Mouse (Mus musculus): Measurements from ENCODE around the gene 9530003J23Rik. TPM values are rescaled to one million over a fixed set of nuclear protein-coding genes. Genes with fewer than 3 reads are reported as not detected.
"Not testable (repeated sequence)": the region's sequence is repeated elsewhere in the genome, so short reads cannot be mapped to it uniquely, and the experiment has no call there.

The 9530003J23Rik gene
- polyA plus RNA-seq, 1 experiment from 2014 or later, result not detected

GRCm38 (mm10) chr10:117216793-117217192 lies 21.7 kb downstream of the 9530003J23Rik start:
- ATAC-seq, result peak; percentile 28; the same call in 1 of the 2 replicates
- H3K4me2 ChIP-seq (ENCODE audit: low read length), result no peak overlapping the region

DNA sequence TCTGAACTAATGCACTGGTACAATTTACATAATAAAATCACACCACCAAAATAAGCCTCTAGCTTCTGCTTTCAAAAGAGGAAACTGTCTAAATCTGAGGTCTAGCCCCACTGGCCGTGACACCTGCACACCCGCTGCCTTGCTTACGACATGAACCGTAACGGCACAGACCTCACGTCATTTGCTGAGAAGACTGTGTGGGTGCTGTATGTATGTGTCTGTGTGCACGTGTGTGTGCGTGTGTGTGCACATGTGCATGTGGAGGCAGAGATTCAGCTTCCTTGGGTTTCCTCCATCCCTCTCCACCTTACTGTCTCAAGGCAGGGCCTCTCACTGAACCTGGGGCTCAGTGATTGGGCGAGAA lies 22.4 kb downstream of the 9530003J23Rik start:
- Histone ChIP-seq H3K9me3 (ENCODE audit: control insufficient read depth, low read length) (no peaks in the 10 kb centered on the region), H3K4me2 (ENCODE audit: low read length) (no peak overlapping the region), H3K27me3 (replicated peaks; ENCODE audit: control insufficient read depth, insufficient read depth, low read length) (no peaks in the 10 kb centered on the region), H3K27ac (ENCODE audit: low read depth, low read length) (no peak overlapping the region), H3K4me1 (ENCODE audit: control insufficient read depth, insufficient read depth, low read depth, low read length) (no peaks in the 10 kb centered on the region), H3K4me3 (ENCODE audit: low read length) (no peak overlapping the region), H3K9ac (ENCODE audit: low read depth, low read length) (no peak overlapping the region), H3K36me3 (ENCODE audit: control insufficient read depth, insufficient read depth, low read length) (peaks cover 47% of the 10 kb centered on the region)
- no peak for ATAC-seq
- 94% methylated on average over 9 of the region's 9 CpGs for WGBS

More at GRCm38 (mm10) chr10:117216793-117217192, 21.7 kb downstream of the 9530003J23Rik start:
- Histone ChIP-seq H3K27ac (ENCODE audit: low read depth, low read length) (no peak overlapping the region), H3K36me3 (ENCODE audit: control insufficient read depth, insufficient read depth, low read length) (peaks cover 49% of the 10 kb centered on the region), H3K4me3 (ENCODE audit: low read length) (no peak overlapping the region), H3K9me3 (ENCODE audit: control insufficient read depth, low read length) (no peaks in the 10 kb centered on the region), H3K4me1 (ENCODE audit: control insufficient read depth, insufficient read depth, low read depth, low read length) (no peaks in the 10 kb centered on the region), H3K27me3 (replicated peaks; ENCODE audit: control insufficient read depth, insufficient read depth, low read length) (no peaks in the 10 kb centered on the region), H3K9ac (ENCODE audit: low read depth, low read length) (no peak overlapping the region)
- WGBS, result 67% methylated on average over 5 of the region's 5 CpGs

GRCm38 (mm10) chr10:117215409-117216131 lies 22.9 kb downstream of the 9530003J23Rik start:
- Histone ChIP-seq H3K27me3 (replicated peaks; ENCODE audit: control insufficient read depth, insufficient read depth, low read length) (no peaks in the 10 kb centered on the region), H3K27ac (ENCODE audit: low read depth, low read length) (no peak overlapping the region), H3K4me3 (ENCODE audit: low read length) (no peak overlapping the region), H3K4me1 (ENCODE audit: control insufficient read depth, insufficient read depth, low read depth, low read length) (no peaks in the 10 kb centered on the region), H3K9me3 (ENCODE audit: control insufficient read depth, low read length) (no peaks in the 10 kb centered on the region), H3K4me2 (ENCODE audit: low read length) (no peak overlapping the region), H3K36me3 (ENCODE audit: control insufficient read depth, insufficient read depth, low read length) (peaks cover 45% of the 10 kb centered on the region), H3K9ac (ENCODE audit: low read depth, low read length) (no peak overlapping the region)
- ATAC-seq, result no peak
- 95% methylated on average over 25 of the region's 25 CpGs for WGBS

GRCm38 (mm10) chr10:117211023-117211422 lies 27.5 kb downstream of the 9530003J23Rik start:
- no peak overlapping the region for H3K27ac ChIP-seq (ENCODE audit: low read depth, low read length)
- H3K9me3 ChIP-seq (ENCODE audit: control insufficient read depth, low read length), result no peaks in the 10 kb centered on the region
- WGBS, result 87% methylated on average over 6 of the region's 6 CpGs
- no peak overlapping the region for H3K9ac ChIP-seq (ENCODE audit: low read depth, low read length)
- no peak overlapping the region for H3K4me3 ChIP-seq (ENCODE audit: low read length)
- peaks cover 3% of the 10 kb centered on the region; the same call in 1 of the 2 replicates for H3K4me1 ChIP-seq (ENCODE audit: control insufficient read depth, insufficient read depth, low read depth, low read length)
- peaks cover 12% of the 10 kb centered on the region for H3K36me3 ChIP-seq (ENCODE audit: control insufficient read depth, insufficient read depth, low read length)
- no peak overlapping the region for H3K4me2 ChIP-seq (ENCODE audit: low read length)
- no peaks in the 10 kb centered on the region for H3K27me3 ChIP-seq (replicated peaks; ENCODE audit: control insufficient read depth, insufficient read depth, low read length)
- no peak for ATAC-seq

DNA sequence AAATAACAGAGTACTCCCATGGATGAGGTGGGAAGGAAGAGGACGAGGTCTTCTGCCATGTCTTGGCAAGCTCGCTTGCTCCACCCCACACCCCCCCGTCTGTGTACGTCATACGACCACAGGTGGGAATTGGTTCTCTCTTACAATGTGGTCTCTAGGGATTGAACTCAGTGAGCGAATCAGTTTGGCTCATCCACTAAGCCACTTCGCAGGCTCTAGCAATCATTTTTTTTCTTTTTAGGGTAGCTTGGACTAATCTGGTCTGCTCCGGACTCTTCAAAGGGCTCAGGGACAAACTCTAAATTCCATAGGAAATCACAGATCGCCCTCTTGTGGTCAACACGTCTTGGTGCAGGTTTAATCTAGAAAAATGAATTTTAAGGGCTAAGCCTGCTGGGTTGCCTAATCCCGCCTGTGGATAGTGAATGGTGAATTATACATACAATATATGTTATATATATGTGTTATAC lies 29.0 kb downstream of the 9530003J23Rik start:
- peak overlapping the region; percentile 7; the same call in 1 of the 2 replicates for H3K9ac ChIP-seq (ENCODE audit: low read depth, low read length)
- WGBS, result 8% methylated on average over 11 of the region's 11 CpGs
- peak overlapping the region; percentile 26 for H3K4me3 ChIP-seq (ENCODE audit: low read length)
- ATAC-seq, result peak; percentile 71
- no peaks in the 10 kb centered on the region for H3K27me3 ChIP-seq (replicated peaks; ENCODE audit: control insufficient read depth, insufficient read depth, low read length)
- peak overlapping the region; percentile 53 for H3K4me2 ChIP-seq (ENCODE audit: low read length)
- 0 out of 2 replicates have a peak, but pooled peaks cover 3% of the 10 kb centered on the region for H3K36me3 ChIP-seq (ENCODE audit: control insufficient read depth, insufficient read depth, low read length)
- H3K4me1 ChIP-seq (ENCODE audit: control insufficient read depth, insufficient read depth, low read depth, low read length), result peaks cover 3% of the 10 kb centered on the region; the same call in 1 of the 2 replicates
- H3K27ac ChIP-seq (ENCODE audit: low read depth, low read length), result no peak overlapping the region
- no peaks in the 10 kb centered on the region for H3K9me3 ChIP-seq (ENCODE audit: control insufficient read depth, low read length)

DNA sequence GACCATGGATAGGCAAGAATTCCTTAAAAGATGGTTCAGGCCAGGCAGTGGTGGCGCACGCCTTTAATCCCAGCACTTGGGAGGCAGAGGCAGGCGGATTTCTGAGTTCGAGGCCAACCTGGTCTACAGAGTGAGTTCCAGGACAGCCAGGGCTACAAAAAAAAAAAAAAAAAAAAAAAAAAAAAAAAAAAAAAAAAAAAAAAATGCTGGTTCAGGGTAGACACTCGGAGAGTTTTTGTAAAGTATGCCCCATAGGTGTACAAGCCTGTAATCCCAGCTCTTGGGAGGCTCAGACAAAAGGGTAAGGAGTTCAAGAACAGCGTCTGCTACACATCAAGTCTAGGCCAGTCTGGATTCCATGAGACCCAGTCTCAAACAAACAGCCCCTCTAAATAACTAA lies 29.7 kb downstream of the 9530003J23Rik start:
- H3K27ac ChIP-seq (ENCODE audit: low read depth, low read length); H3K27me3 ChIP-seq (replicated peaks; ENCODE audit: control insufficient read depth, insufficient read depth, low read length); H3K4me3 ChIP-seq (ENCODE audit: low read length); H3K36me3 ChIP-seq (ENCODE audit: control insufficient read depth, insufficient read depth, low read length); H3K4me2 ChIP-seq (ENCODE audit: low read length); H3K9me3 ChIP-seq (ENCODE audit: control insufficient read depth, low read length); H3K9ac ChIP-seq (ENCODE audit: low read depth, low read length); ATAC-seq; H3K4me1 ChIP-seq (ENCODE audit: control insufficient read depth, insufficient read depth, low read depth, low read length): not testable (repeated sequence)
- 88% methylated on average over 6 of the region's 6 CpGs for WGBS

DNA sequence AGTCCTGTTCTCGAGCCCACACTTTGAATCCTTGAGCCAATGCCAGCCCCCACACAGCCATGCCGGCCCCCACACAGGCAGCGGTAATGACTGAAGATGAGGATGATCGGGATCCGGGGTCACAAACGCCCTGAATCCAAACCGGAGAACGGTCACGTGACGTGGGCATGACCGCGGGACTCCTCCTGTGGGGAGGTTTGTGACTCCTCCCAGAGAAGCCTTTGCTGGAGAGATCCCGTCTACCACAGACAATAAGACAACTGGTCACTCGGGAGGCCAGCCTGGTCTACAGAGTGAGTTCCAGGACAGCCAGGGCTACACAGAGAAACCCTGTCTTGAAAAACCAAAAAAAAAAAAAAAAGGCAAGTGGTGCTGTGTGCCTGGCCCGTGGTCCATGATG lies 30.3 kb downstream of the 9530003J23Rik start:
- whole genome bisulfite sequencing, result 86% methylated on average over 15 of the region's 15 CpGs
- Histone ChIP-seq H3K4me2 (ENCODE audit: low read length) (no peak overlapping the region), H3K36me3 (ENCODE audit: control insufficient read depth, insufficient read depth, low read length) (0 out of 2 replicates have a peak, but pooled peaks cover 3% of the 10 kb centered on the region), H3K9ac (ENCODE audit: low read depth, low read length) (no peak overlapping the region), H3K27me3 (replicated peaks; ENCODE audit: control insufficient read depth, insufficient read depth, low read length) (no peaks in the 10 kb centered on the region), H3K27ac (ENCODE audit: low read depth, low read length) (no peak overlapping the region), H3K4me3 (ENCODE audit: low read length) (no peak overlapping the region), H3K4me1 (ENCODE audit: control insufficient read depth, insufficient read depth, low read depth, low read length) (peaks cover 3% of the 10 kb centered on the region; the same call in 1 of the 2 replicates), H3K9me3 (ENCODE audit: control insufficient read depth, low read length) (no peaks in the 10 kb centered on the region)
- no peak for ATAC-seq

GRCm38 (mm10) chr10:117206070-117206469 lies 32.4 kb downstream of the 9530003J23Rik start:
- no peak overlapping the region for H3K27ac ChIP-seq (ENCODE audit: low read depth, low read length)
- WGBS, result 91% methylated on average over 3 of the region's 3 CpGs
- H3K27me3 ChIP-seq (replicated peaks; ENCODE audit: control insufficient read depth, insufficient read depth, low read length), result no peaks in the 10 kb centered on the region
- no peak for ATAC-seq
- no peak overlapping the region for H3K9ac ChIP-seq (ENCODE audit: low read depth, low read length)
- H3K4me3 ChIP-seq (ENCODE audit: low read length), result no peak overlapping the region
- no peaks in the 10 kb centered on the region for H3K9me3 ChIP-seq (ENCODE audit: control insufficient read depth, low read length)
- H3K36me3 ChIP-seq (ENCODE audit: control insufficient read depth, insufficient read depth, low read length), result no peaks in the 10 kb centered on the region
- peaks cover 3% of the 10 kb centered on the region; the same call in 1 of the 2 replicates for H3K4me1 ChIP-seq (ENCODE audit: control insufficient read depth, insufficient read depth, low read depth, low read length)
- no peak overlapping the region for H3K4me2 ChIP-seq (ENCODE audit: low read length)

GRCm38 (mm10) chr10:117203558-117203981 lies 34.9 kb downstream of the 9530003J23Rik start:
- H3K4me3 ChIP-seq (ENCODE audit: low read length), result no peak overlapping the region
- no peak overlapping the region for H3K4me2 ChIP-seq (ENCODE audit: low read length)
- no peak for ATAC-seq
- no peaks in the 10 kb centered on the region for H3K4me1 ChIP-seq (ENCODE audit: control insufficient read depth, insufficient read depth, low read depth, low read length)
- no peaks in the 10 kb centered on the region for H3K36me3 ChIP-seq (ENCODE audit: control insufficient read depth, insufficient read depth, low read length)
- no peak overlapping the region for H3K9ac ChIP-seq (ENCODE audit: low read depth, low read length)
- H3K9me3 ChIP-seq (ENCODE audit: control insufficient read depth, low read length), result no peaks in the 10 kb centered on the region
- H3K27me3 ChIP-seq (replicated peaks; ENCODE audit: control insufficient read depth, insufficient read depth, low read length), result no peaks in the 10 kb centered on the region
- no peak overlapping the region for H3K27ac ChIP-seq (ENCODE audit: low read depth, low read length)
- 80% methylated on average over 2 of the region's 2 CpGs for WGBS

Measured in hindbrain, embryonic 16.5 days (tissue).